Mouse (Mus musculus) erythroblast, adult 5-6 weeks (primary cell): ENCODE data around the gene Ankar. TPM values are rescaled to one million over a fixed set of nuclear protein-coding genes. Genes with fewer than 3 reads are reported as not detected.

Experiments
- ATAC-seq: replicated peaks from 2 replicates; pipeline ENCODE4 v1.8.0; 2016; ENCODE audit warnings: moderate number of reproducible peaks, mild to moderate bottlenecking, moderate TSS enrichment, inconsistent platforms; ENCODE audit not compliant: poor library complexity, low FRiP score, severe bottlenecking
- total RNA-seq, 2 experiments: library from RNA; stranded (forward) in 1 of 2; stranded (reverse) in 1 of 2; fragments of 150-400 nt in 1 of 2; fragments of 200-764, 138-1000 nt in 1 of 2; gene quantifications; 2 replicates each; pipeline versions ENCODE4 v1.2.3 to v1.2.4; 2015 to 2017; ENCODE audit warnings: low replicate concordance in 2 of 2

The Ankar gene
- total RNA-seq, 2 experiments from 2014 or later, result not detected

DNA sequence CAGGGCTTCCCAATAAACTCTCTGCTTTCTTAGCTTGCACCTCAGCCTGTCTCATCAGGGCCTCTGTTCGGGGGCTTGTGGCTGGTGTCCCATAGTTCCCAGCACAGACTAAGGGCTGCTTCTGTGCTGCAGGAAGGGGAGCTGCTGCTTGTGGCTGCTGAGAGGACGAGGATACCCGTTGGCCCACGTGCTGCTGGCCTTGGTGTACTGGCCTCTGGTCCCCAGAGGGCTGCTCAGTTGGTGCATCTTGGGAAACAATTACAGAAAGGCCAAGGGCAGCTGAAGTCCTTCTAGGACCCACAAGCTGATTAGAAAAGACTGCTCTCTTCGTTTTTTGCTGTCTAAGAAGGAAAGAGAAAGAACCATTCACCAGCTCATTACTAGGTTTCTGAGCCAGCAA, 104.1 kb downstream of the Ankar start:
- ATAC-seq, result no peak

DNA sequence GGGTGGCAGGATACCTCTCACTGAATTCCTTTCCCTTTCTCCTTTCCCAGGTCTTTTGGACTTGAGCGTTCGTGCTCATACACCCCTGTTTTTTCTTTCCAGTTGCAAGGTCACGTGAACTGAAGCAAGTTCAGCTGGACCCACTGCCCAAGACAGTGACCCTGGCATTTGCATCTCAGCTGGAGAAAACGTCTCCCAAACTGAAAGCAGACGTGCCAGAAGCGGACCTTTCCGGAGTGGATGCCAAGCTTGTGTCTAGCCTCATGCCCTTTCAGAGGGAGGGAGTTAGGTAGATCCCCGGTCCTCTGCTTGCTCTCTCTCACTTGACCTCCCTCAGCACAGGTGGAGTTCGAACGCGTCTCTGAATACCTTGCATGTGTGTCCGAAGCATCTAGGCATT, 104.7 kb downstream of the Ankar start:
- ATAC-seq, result no peak

DNA sequence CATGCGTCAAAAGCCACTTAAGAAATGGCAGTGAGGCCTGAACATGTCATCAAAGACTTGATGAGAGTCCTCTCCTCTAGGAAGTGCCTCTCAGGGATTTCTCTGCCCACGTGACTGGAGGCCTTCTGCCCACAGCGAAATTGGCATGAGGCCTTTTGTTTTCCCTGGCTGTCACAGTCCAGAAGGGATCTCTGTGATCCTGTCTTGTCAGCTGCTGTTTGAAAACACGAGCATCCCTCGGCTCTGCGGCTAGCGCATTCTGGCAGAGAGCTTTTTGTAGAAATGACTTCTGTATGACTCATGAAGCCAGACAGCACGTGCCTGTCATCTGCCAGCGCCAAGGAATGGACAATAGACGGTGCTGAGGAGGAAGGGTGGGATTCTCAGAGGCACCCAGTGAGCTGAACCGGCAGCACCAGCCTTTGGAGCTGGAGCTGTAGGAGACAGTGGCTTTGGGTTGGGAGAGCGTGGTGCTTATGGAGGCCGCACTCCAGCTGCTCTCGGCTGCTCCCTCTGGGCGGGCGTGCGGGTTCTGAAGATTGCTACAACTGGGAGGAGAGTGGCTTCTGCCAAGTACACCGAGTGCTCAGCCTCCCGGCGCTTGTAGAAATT, 106.9 kb downstream of the Ankar start:
- no peak for ATAC-seq

Other genes starting within 250 kb of the Ankar start
- gene March4, start 163.6 kb downstream of the Ankar start, total RNA-seq (2015; ENCODE audit: low replicate concordance), result not detected in 2 replicates
- gene March4, start 163.6 kb downstream of the Ankar start, total RNA-seq (2017; ENCODE audit: low replicate concordance), result not detected in 2 replicates
- 6.1 and 14.0 TPM in 2 replicates for gene Smarcal1, start 117.3 kb downstream of the Ankar start, total RNA-seq (2015; ENCODE audit: low replicate concordance)
- 6.6 and 10.5 TPM in 2 replicates for gene Smarcal1, start 117.3 kb downstream of the Ankar start, total RNA-seq (2017; ENCODE audit: low replicate concordance)
- gene Rpl37a, start 10.7 kb upstream of the Ankar start, total RNA-seq (2015; ENCODE audit: low replicate concordance), result 282 and 366 TPM in 2 replicates
- gene Rpl37a, start 10.7 kb upstream of the Ankar start, total RNA-seq (2017; ENCODE audit: low replicate concordance), result 68.3 and 163 TPM in 2 replicates
- gene Igfbp2, start 123.9 kb upstream of the Ankar start, total RNA-seq (2015; ENCODE audit: low replicate concordance), result not detected in 2 replicates
- gene Igfbp2, start 123.9 kb upstream of the Ankar start, total RNA-seq (2017; ENCODE audit: low replicate concordance), result not detected in 2 replicates
- 2.3 and 3.3 TPM in 2 replicates for gene Igfbp5, start 174.3 kb upstream of the Ankar start, total RNA-seq (2015; ENCODE audit: low replicate concordance)
- gene Igfbp5, start 174.3 kb upstream of the Ankar start, total RNA-seq (2017; ENCODE audit: low replicate concordance), result 0.42 and 2.5 TPM in 2 replicates